Mouse (Mus musculus) testis, adult 2 months (tissue): ENCODE data around the gene Cnfn.

Experiments used
- CTCF ChIP-seq: fragments of 200-500 bp; IDR thresholded peaks from 2 replicates; pipeline ENCODE4 v1.5.1; 2012; ENCODE audit warnings: low read depth, mild to moderate bottlenecking, inconsistent platforms, low read length, moderate library complexity; ENCODE audit not compliant: control insufficient read depth, insufficient read depth, insufficient replicate concordance
- POLR2A ChIP-seq: fragments of 200-500 bp; IDR thresholded peaks from 2 replicates; pipeline ENCODE4 v1.6.1; 2012; ENCODE audit warnings: low read depth, mild to moderate bottlenecking, inconsistent platforms, low read length, moderate library complexity; ENCODE audit not compliant: control insufficient read depth

DNA sequence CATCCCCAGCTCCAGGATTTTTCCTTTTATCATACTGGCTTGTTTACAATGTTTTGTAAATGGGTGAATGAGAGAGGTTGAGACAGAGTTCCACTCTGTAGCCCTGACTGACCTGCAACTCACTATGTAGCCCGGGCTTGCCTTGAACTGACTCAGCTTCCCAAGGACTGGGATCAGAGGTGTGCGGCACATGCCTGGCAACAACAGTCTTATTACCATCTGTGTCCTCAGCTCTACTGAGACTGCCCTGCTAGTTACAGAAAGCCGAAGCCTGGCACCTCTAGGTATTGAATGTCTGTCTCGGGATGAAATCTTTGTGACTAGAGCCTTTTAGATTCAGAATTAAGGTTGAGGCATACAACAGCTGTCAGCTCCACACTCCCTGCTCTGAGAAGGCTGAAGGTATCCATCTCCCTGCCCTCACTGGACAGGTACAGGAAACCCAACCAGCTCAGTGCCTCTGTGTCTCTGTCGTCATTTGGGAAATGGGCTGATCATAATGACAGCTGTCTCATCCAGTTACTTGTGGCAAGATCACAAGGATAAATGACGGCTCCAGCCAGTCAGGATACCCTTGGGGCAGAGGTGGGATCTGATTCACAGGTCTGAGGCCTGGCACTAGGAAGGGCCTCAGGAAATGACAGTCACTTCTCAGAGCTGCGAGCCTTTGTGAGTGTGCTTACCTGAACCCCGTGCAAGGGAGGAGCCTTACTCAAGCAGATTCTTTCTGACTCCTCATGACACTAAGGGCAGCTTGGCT, 24.1 kb upstream of the Cnfn start:
- TF ChIP-seq CTCF (no peak), POLR2A (no peak)
